In the genomic region with DNA sequence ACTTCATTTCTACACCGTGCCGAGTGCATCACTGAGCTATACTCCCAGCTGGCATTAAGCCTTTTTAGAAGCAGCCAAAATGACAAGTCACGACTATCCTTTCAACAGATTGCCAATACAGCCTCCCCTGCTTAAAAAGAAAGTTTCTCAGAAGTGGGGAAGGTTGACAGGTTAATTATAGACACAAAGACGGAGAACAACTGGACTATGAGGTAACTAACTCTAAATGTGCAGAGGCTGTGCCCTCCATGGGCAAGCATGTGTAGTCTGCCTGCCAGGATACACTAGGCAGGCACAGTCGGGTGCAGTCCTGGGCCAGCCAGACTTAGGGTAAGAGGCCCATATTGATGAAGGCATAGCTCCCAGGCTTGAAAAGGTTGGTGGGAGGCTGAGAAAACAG, we compare ENCODE assay signal across 12 mouse cellular contexts. TPM values are rescaled to one million over a fixed set of nuclear protein-coding genes. Genes with fewer than 3 reads are reported as not detected.
DNase-seq lines count a peak whose midpoint lies in the region; ATAC-seq lines count a peak whose summit lies in the region.
"Had no signal": no experiment of that assay in that cellular context is flagged by ENCODE, and none has a peak within 500 bp of the region (broad histone marks: within the 10 kb centered on the region; RNA-seq: fewer than 3 reads in every experiment).

No protein-coding gene starts in this region.

- no peak overlapping the region for H3K27ac ChIP-seq in lung, embryonic 15.5 days
- no peak overlapping the region for H3K27ac ChIP-seq in intestine, embryonic 15.5 days
- H3K27ac ChIP-seq in stomach, embryonic 14.5 days (ENCODE audit: low read length), result no peak overlapping the region
- H3K27ac ChIP-seq: midbrain, embryonic 10.5 days had no signal

- H3K9ac ChIP-seq in lung, embryonic 15.5 days, result no peak overlapping the region
- H3K9ac ChIP-seq in intestine, embryonic 15.5 days, result no peak overlapping the region
- no peak overlapping the region for H3K9ac ChIP-seq in stomach, embryonic 14.5 days (replicated peaks; ENCODE audit: low read depth, low read length)

- H3K27me3 ChIP-seq in erythroblast, embryonic 14.5 days (ENCODE audit: control insufficient read depth), result peaks cover 28% of the 10 kb centered on the region
- H3K27me3 ChIP-seq in lung, embryonic 15.5 days, result peaks cover 4% of the 10 kb centered on the region; the same call in 1 of the 2 replicates
- H3K27me3 ChIP-seq in intestine, embryonic 15.5 days (replicated peaks), result no peaks in the 10 kb centered on the region
- H3K27me3 ChIP-seq in stomach, embryonic 14.5 days (ENCODE audit: control insufficient read depth, insufficient read depth, low read length), result no peaks in the 10 kb centered on the region

- DNase-seq in lung, postnatal 14 days, result no peak
- DNase-seq in natural killer cell, adult 2 months (ENCODE audit: low spot score in 2 of 2), result no peak
- DNase-seq in right cerebral cortex, postnatal 10 days (ENCODE audit: low spot score in 2 of 2), result no peak
- DNase-seq: cerebellum, adult 11-12 months; gastrocnemius, postnatal 25 days; kidney, adult 2 months had no signal

- H3K4me2 ChIP-seq in lung, embryonic 15.5 days, result peak overlapping the region; percentile 96
- peak overlapping the region; percentile 88 for H3K4me2 ChIP-seq in intestine, embryonic 15.5 days (replicated peaks)
- H3K4me2 ChIP-seq in stomach, embryonic 14.5 days (replicated peaks; ENCODE audit: low read depth, low read length), result peak overlapping the region; percentile 94

- no peaks in the 10 kb centered on the region for H3K9me3 ChIP-seq in erythroblast, embryonic 14.5 days (ENCODE audit: control insufficient read depth, low read length)
- H3K9me3 ChIP-seq in lung, embryonic 15.5 days, result no peaks in the 10 kb centered on the region
- H3K9me3 ChIP-seq in intestine, embryonic 15.5 days, result no peaks in the 10 kb centered on the region
- no peaks in the 10 kb centered on the region for H3K9me3 ChIP-seq in stomach, embryonic 14.5 days (ENCODE audit: control insufficient read depth, low read depth, low read length)
- H3K9me3 ChIP-seq: midbrain, embryonic 10.5 days had no signal

- H3K36me3 ChIP-seq in erythroblast, embryonic 14.5 days (ENCODE audit: control insufficient read depth), result peaks cover 10% of the 10 kb centered on the region
- H3K36me3 ChIP-seq in lung, embryonic 15.5 days, result no peaks in the 10 kb centered on the region
- H3K36me3 ChIP-seq in intestine, embryonic 15.5 days, result no peaks in the 10 kb centered on the region
- H3K36me3 ChIP-seq in stomach, embryonic 14.5 days (ENCODE audit: control insufficient read depth, insufficient read depth, low read length), result no peaks in the 10 kb centered on the region
- H3K36me3 ChIP-seq: midbrain, embryonic 10.5 days had no signal

- 69% methylated on average over 5 of the region's 5 CpGs for WGBS in lung, embryonic 15.5 days
- WGBS in intestine, embryonic 15.5 days, result 81% methylated on average over 5 of the region's 5 CpGs
- WGBS in stomach, embryonic 14.5 days, result 71% methylated on average over 5 of the region's 5 CpGs

- H3K4me3 ChIP-seq in erythroblast, embryonic 14.5 days (replicated peaks), result peak overlapping the region; percentile 20
- no peak overlapping the region for H3K4me3 ChIP-seq in lung, embryonic 15.5 days
- H3K4me3 ChIP-seq in intestine, embryonic 15.5 days (replicated peaks), result no peak overlapping the region
- H3K4me3 ChIP-seq in stomach, embryonic 14.5 days (ENCODE audit: low read depth, low read length), result no peak overlapping the region

- no peak for ATAC-seq in erythroblast, adult 5-6 weeks (replicated peaks; ENCODE audit: low FRiP score, poor library complexity, severe bottlenecking)
- no peak for ATAC-seq in lung, embryonic 15.5 days (ENCODE audit: borderline replicate concordance, extremely low read depth, low FRiP score, low TSS enrichment)
- ATAC-seq in intestine, embryonic 15.5 days, result no peak
- ATAC-seq in stomach, embryonic 14.5 days (ENCODE audit: insufficient number of reproducible peaks, insufficient read depth, low FRiP score, low read depth), result no peak

- H3K4me1 ChIP-seq in erythroblast, embryonic 14.5 days (ENCODE audit: control insufficient read depth), result peaks cover 47% of the 10 kb centered on the region
- H3K4me1 ChIP-seq in lung, embryonic 15.5 days, result peaks cover 29% of the 10 kb centered on the region
- peaks cover 3% of the 10 kb centered on the region; the same call in 1 of the 2 replicates for H3K4me1 ChIP-seq in intestine, embryonic 15.5 days (replicated peaks)
- no peaks in the 10 kb centered on the region for H3K4me1 ChIP-seq in stomach, embryonic 14.5 days (ENCODE audit: control insufficient read depth, insufficient read depth, low read length)

RNA-seq across cellular contexts. Expression of a gene that starts 2.1 kb away (rescaled TPM):
- 1.5 and 3.5 TPM in 2 replicates for polyA plus RNA-seq in erythroblast, embryonic 14.5 days (2012)
- 19.6 and 24.0 TPM in 2 replicates for total RNA-seq in erythroblast, adult 5-6 weeks (2015; ENCODE audit: low replicate concordance)
- total RNA-seq in erythroblast, adult 5-6 weeks (2017; ENCODE audit: low replicate concordance), result 8.9 and 32.3 TPM in 2 replicates
- polyA plus RNA-seq in lung, embryonic 15.5 days (2015; fragmentation: Nextera tagmentation; extraction: Ambion mirVana), result 159 and 171 TPM in 2 replicates
- polyA plus RNA-seq in intestine, embryonic 15.5 days (2015; fragmentation: Nextera tagmentation; extraction: Ambion mirVana), result 195 and 211 TPM in 2 replicates
- 213 and 220 TPM in 2 replicates for polyA plus RNA-seq in stomach, embryonic 14.5 days (2014; fragmentation: Nextera tagmentation; extraction: Ambion mirVana)

Comparison
In these comparisons a context has a peak if more than half of its experiments do, and no peak if none do; other contexts are left out.
1. RNA of a gene that starts 2.1 kb away (polyA plus RNA-seq): 213 to 220 TPM in stomach, embryonic 14.5 days, 195 to 211 TPM in intestine, embryonic 15.5 days and 159 to 171 TPM in lung, embryonic 15.5 days; 1.5 to 3.5 TPM in erythroblast, embryonic 14.5 days; every median in the first group is over 10 times any median in the second.
2. Peak in every context shown above with its lines, with median percentiles within 50 percentile points of each other: H3K4me2 ChIP-seq.